Mouse (Mus musculus) spleen, postnatal 4 days (tissue): ENCODE data around the gene Tmem221.

ENCODE experiments used
- DNase-seq, 2 experiments: peaks; one replicate each; pipeline ENCODE4 v3.0.0; 2022; ENCODE audit warnings: low spot score in 2 of 2

The Tmem221 gene

DNA sequence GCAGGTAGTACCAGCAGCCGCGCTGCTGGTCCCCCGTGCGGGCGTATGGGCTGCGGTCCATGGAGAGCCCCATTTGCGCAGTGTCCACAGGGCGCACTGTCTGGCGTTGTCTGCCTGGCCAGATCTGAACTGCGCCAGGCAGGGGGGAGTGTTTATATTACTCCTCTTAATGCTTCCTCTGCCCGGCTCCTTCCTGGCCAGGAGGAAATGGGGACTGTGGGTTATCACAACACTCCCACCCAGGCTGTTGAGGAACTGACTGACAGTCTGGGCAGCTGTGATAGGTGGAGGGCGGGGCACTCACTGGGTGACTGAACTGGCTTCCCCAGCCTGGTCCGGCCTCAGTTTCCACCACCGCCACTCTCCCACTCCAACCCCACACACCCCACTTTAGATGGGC lies 47.0 kb downstream of the Tmem221 start, which contains the start of gene Plvap:
Gene Plvap, minus strand, starts transcription at position 109 of the 400 bp plus-strand sequence.
- peak in 1 of 2 experiments; percentile 37 for DNase-seq

GRCm38 (mm10) chr8:71509316-71509715 lies 49.4 kb downstream of the Tmem221 start:
- no peak for DNase-seq

- DNase-seq, result peak; percentile 44 to 76
These were observed 51.0 kb downstream of the Tmem221 start for GRCm38 (mm10) chr8:71507589-71508104.

GRCm38 (mm10) chr8:71505979-71506378 lies 52.7 kb downstream of the Tmem221 start:
- DNase-seq, result no peak

DNA sequence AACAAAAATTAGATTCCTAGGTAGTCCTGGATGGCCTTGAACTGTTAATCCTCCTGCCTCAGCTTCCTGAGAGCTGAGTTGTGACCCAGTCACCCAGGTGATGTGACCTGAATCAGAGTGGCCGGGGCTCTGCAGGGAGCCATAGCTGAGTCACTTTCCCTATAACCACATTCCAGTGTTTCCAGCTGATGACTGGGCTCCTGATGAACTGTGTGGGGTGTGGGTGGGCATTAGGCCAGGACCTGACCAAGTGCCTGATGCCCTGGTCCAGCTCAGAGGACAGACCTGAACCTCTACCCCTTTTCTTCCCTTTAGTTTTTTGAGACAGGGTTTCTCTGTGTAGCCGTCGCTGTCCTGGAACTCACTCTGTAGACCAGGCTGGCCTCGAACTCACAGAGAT lies 53.3 kb downstream of the Tmem221 start:
- no peak for DNase-seq

DNA sequence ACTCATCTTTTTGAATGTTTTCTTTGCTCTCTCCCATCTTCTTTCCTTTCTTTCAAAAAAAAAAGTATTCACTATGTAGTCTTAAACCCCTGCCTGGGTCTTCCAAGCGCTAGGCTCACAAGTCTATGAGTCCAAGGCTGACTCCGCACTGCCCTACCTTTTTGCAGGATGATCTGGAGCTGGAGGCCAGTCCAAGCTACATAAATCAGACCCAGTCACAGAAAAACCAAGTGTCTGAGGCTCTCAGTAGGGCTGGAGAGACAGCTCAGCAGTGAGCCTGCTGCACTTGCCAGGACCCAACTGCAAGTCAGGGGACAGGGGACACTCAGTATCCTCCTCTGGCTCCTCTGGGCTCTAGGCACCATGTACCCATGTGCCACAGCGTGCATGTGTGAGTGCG lies 54.3 kb downstream of the Tmem221 start:
- no peak for DNase-seq
